Mouse (Mus musculus) small intestine, adult 2 months (tissue): ENCODE measurements around the gene Ephb1. TPM values are rescaled to one million over a fixed set of nuclear protein-coding genes. Genes with fewer than 3 reads are reported as not detected.

Experiments used
- H3K27ac ChIP-seq: fragments of 200-500 bp; 2 replicates; pipeline ENCODE4 v1.5.1; 2012; ENCODE audit warnings: low read depth, low read length, control low read depth, inconsistent platforms; ENCODE audit not compliant: insufficient read depth
- H3K27me3 ChIP-seq: fragments of 200-500 bp; 2 replicates; pipeline ENCODE4 v1.6.1; 2012; ENCODE audit warnings: mild to moderate bottlenecking, moderate library complexity, low read length, inconsistent platforms; ENCODE audit not compliant: control insufficient read depth, insufficient read depth
- H3K36me3 ChIP-seq: fragments of 200-500 bp; 2 replicates; pipeline ENCODE4 v1.6.1; 2012; ENCODE audit warnings: mild to moderate bottlenecking, low read length, control low read depth, inconsistent platforms; ENCODE audit not compliant: control insufficient read depth, insufficient read depth
- H3K4me1 ChIP-seq: fragments of 200-500 bp; 2 replicates; pipeline ENCODE4 v1.6.1; 2012; ENCODE audit warnings: low read length, inconsistent platforms, mixed read lengths; ENCODE audit not compliant: control insufficient read depth, insufficient read depth, insufficient read length
- H3K4me3 ChIP-seq: fragments of 200-500 bp; 2 replicates; pipeline ENCODE4 v1.5.1; 2012; ENCODE audit warnings: low read depth, mild to moderate bottlenecking, control low read depth, inconsistent platforms, low read length, moderate library complexity
- CTCF ChIP-seq: fragments of 200-500 bp; IDR thresholded peaks from 2 replicates; pipeline ENCODE4 v1.5.1; 2012; ENCODE audit warnings: low read depth, mild to moderate bottlenecking, control low read depth, inconsistent platforms, low read length, moderate library complexity, mixed read lengths; ENCODE audit not compliant: insufficient replicate concordance, insufficient read length; ENCODE audit errors: extremely low read depth
- POLR2A ChIP-seq: fragments of 200-500 bp; IDR thresholded peaks from 2 replicates; pipeline ENCODE4 v1.6.1; 2012; ENCODE audit warnings: low read depth, mild to moderate bottlenecking, control low read depth, inconsistent platforms, low read length, moderate library complexity
- WGBS: fragments of 180-500 bp; shearing (Covaris S2); methylation state at CpG from one replicate; pipeline ENCODE4 v1.1.7; 2018; 5-methylcytosine and 5-hydroxymethylcytosine counted together
- polyA plus RNA-seq: library from polyadenylated mRNA; depleted of rRNA; stranded (reverse); fragments of >200 nt; gene quantifications from 2 replicates; pipeline ENCODE4 v1.2.3, GENCODE M21; 2012

The Ephb1 gene
- polyA plus RNA-seq, 1 experiment = 1.0 TPM

DNA sequence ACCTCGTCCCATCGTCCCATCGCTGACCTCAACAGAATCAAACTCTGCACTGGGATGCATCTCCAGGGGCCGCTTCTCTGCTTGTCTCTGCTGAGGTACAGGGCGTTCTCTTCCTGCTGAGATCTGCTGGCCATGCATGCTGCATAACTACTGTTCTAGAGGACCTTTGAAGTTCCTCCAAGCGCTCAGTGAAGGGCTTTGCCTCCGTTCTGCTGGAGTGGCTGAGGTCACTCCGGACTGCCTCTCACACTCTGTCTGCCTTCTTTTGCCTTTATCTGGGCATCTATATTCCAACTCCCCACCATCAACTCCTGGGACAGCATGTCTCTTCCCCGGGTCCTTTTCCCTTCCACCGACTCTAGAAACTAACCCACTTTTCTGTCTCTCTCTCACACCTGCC, 352.3 kb downstream of the Ephb1 start:
- Histone ChIP-seq H3K27ac (no peak overlapping the region), H3K36me3 (no peaks in the 10 kb centered on the region), H3K4me3 (no peak overlapping the region), H3K4me1 (no peaks in the 10 kb centered on the region), H3K27me3 (no peaks in the 10 kb centered on the region)
- WGBS = 88% methylated on average over 10 of the region's 10 CpGs
- TF ChIP-seq CTCF (no peak), POLR2A (no peak)

DNA sequence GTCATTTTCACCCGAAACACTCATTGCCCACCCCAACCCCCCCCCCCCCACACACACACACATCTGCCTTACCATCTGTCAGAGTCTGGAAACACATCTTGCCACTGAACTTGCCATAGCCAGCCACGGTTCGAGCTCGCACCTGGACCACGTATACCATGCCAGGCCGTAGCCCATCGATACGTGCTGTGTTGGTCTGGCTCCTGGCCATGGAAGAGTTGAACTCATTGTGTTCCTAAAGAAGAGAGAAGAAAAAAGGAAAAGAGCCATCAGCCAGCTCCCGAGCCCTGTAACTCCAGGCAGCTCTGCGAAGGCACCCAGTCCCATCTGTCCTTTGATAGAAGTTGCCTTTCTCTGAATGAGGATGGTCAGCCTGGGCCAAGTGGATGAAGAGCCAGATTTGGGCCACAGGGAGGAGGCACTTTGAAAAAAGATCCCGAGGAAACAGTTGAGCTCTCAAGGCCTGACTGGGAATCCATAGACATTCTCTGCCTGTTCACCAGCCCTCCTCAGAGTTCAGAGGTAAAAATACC, 352.8 kb downstream of the Ephb1 start:
- H3K4me3 ChIP-seq = no peak overlapping the region
- 92% methylated on average over 11 of the region's 11 CpGs for WGBS
- no peaks in the 10 kb centered on the region for H3K36me3 ChIP-seq
- H3K27me3 ChIP-seq = no peaks in the 10 kb centered on the region
- H3K4me1 ChIP-seq = no peaks in the 10 kb centered on the region
- TF ChIP-seq CTCF = no peak
- TF ChIP-seq POLR2A = no peak
- no peak overlapping the region for H3K27ac ChIP-seq

DNA sequence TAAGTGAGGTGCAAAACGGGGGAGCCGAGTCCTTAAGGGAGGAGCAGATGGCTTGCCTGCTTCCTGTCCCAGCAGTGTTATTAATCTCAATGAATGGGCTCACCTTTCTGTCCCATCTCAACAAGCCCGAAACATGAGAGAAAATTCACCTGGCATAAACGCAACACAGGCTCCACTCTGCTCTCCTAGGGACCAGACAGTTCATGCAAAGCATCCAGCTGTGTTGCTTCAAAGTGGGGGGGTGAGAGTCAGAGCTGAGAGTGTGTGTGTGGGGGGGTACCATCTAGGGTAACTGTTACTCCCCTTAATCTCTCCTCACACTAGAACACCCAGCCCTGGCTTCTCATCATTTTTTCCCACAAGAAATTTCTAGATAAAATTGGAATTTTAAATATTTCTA, 354.8 kb downstream of the Ephb1 start:
- 77% methylated on average over 4 of the region's 4 CpGs for WGBS
- H3K4me1 ChIP-seq = no peaks in the 10 kb centered on the region
- H3K4me3 ChIP-seq = no peak overlapping the region
- no peak overlapping the region for H3K27ac ChIP-seq
- TF ChIP-seq POLR2A (no peak), CTCF (no peak)
- H3K36me3 ChIP-seq = no peaks in the 10 kb centered on the region
- H3K27me3 ChIP-seq = no peaks in the 10 kb centered on the region

DNA sequence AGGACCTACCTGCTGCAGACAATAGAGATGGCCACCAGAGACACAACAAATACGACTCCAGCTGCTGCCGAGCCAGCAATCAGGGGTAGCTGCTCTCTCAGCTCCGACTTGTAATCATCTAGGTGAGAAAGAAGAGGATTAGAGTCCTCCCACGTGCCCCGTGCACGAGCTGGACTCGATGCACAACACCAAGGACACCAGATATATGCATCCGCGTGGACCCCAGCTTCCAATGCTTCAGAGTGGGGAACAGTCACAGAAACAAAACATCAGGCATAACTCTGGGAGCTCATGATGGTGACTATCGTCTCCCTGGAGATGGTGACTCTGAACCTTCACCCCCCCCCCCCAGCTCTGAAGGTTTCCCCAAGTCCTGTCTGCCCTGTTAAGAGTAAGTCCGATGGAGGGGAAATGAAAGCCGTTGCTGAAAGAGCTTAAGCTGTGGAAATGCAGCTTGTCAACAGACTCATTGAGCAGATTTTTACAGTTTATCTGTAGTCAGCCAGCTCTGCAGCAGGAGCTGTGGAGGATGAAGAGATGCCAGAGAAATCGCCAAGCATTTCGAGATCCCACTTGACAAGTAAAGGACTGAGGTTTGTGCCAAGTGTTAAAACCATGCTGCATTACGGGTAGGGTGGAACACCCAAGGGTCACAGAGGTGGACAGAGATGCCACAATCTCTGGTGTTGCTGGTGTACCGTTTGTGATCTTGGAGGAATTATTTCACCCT, 357.6 kb downstream of the Ephb1 start:
- Histone ChIP-seq H3K27me3 (no peaks in the 10 kb centered on the region), H3K4me1 (no peaks in the 10 kb centered on the region), H3K27ac (no peak overlapping the region), H3K36me3 (no peaks in the 10 kb centered on the region), H3K4me3 (no peak overlapping the region)
- no peak for TF ChIP-seq POLR2A
- TF ChIP-seq CTCF = no peak
- 72% methylated on average over 16 of the region's 16 CpGs for WGBS

DNA sequence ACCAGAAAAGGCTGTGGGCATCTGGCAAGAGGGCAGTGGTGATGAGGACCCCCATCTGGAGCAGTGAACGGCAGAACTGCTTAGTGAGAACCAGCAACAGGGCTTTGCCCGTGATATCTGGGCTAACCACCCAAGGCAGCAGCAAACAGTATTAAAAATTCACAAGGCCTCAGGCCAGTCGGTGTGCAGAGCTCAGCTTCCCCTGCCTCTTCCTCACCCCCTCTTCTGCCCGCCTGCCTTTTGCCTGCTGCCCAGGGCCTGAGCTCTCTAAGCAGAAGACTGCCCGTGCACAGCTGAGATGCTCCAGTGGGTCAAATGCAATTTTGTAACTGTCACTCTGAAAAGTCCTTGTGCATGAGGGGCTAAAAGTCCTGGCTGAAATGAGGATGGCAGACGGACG, 358.3 kb downstream of the Ephb1 start:
- Histone ChIP-seq H3K27me3 (no peaks in the 10 kb centered on the region), H3K27ac (no peak overlapping the region), H3K36me3 (no peaks in the 10 kb centered on the region), H3K4me1 (no peaks in the 10 kb centered on the region), H3K4me3 (no peak overlapping the region)
- no peak for TF ChIP-seq POLR2A
- no peak for TF ChIP-seq CTCF
- WGBS = 69% methylated on average over 7 of the region's 7 CpGs

DNA sequence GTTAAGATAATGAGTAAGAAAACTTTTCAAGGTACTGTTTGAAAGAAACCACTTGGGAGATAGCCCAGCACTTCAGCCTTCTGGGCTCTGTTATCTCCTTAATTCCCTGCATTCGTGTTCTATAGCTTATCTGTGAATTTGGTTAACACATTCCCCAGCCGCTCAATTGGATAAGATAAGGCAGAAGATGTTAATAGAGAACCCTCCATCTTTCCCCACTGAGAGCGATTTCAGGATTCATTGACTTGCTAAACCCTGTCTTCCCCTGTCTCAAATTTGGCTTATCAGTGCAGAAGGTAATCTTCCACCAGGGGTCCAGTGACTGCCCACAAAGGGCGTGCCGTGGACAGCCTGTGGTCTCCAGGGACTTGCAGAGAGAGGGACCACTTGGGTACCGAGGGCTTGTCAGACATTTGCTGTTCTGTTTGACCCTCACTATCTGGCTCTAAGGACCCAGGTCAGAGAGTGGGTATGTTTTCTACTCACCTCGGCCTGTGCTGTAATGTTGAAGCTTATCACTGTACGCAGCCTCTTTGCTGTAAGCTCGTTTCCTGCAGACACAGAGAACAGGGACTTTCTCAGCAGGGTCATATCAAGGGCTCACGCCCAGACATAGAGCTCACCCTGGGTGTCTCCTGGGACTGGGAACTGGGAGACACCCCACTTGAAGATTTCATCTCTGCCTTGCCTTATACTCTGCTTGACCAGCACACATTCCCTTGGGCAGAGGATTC, 358.9 kb downstream of the Ephb1 start:
- no peaks in the 10 kb centered on the region for H3K27me3 ChIP-seq
- H3K27ac ChIP-seq = no peak overlapping the region
- H3K4me1 ChIP-seq = no peaks in the 10 kb centered on the region
- H3K36me3 ChIP-seq = no peaks in the 10 kb centered on the region
- no peak overlapping the region for H3K4me3 ChIP-seq
- TF ChIP-seq CTCF (no peak), POLR2A (no peak)
- WGBS = 32% methylated on average over 10 of the region's 10 CpGs

DNA sequence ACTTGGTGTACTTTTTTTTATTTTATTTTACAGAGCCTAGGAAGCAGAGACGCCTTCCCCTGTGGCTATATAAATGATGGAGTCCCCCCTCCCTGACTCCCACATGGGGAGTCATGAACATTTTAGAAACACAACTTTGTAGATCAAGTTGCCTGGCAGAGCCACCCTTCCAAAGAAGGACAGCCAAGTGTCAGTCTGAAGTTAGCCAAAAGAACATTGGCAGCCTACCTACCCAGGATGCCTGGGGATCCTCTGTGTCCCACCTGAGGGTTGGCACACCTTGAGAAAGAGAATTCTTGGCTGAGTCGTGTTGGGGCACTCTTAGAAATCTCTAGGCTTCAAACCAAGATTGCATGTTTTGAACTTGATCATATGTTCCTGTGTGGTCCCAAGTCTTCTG, 360.4 kb downstream of the Ephb1 start:
- H3K4me3 ChIP-seq = no peak overlapping the region
- H3K36me3 ChIP-seq = no peaks in the 10 kb centered on the region
- no peaks in the 10 kb centered on the region for H3K4me1 ChIP-seq
- TF ChIP-seq POLR2A (no peak), CTCF (no peak)
- WGBS = 90% methylated on average over 2 of the region's 2 CpGs
- H3K27me3 ChIP-seq = no peaks in the 10 kb centered on the region
- no peak overlapping the region for H3K27ac ChIP-seq
